Mouse (Mus musculus): ENCODE measurements around the gene Oas1a.

- TF ChIP-seq EP300 (IDR thresholded peaks at IDR 0.05; ENCODE audit: insufficient read depth, low read depth, low read length) (no peak), CTCF (IDR thresholded peaks at IDR 0.05; ENCODE audit: low read depth, low read length) (no peak)
Observed at GRCm38 (mm10) chr5:120920296-120920695, 13.0 kb upstream of the Oas1a start.
